Mouse (Mus musculus) skeletal muscle tissue, postnatal 0 days (tissue): ENCODE results near the gene Zfp697. TPM values are rescaled to one million over a fixed set of nuclear protein-coding genes. Genes with fewer than 3 reads are reported as not detected.

Source experiments
- polyA plus RNA-seq: library from polyadenylated mRNA; unstranded; fragments of >200 nt; fragmentation: Nextera tagmentation; extraction: Ambion mirVana; gene quantifications from 2 replicates; pipeline ENCODE4 v1.2.1, GENCODE M21; 2015

The Zfp697 gene
- polyA plus RNA-seq, result 3.2 TPM in 2 replicates

DNA sequence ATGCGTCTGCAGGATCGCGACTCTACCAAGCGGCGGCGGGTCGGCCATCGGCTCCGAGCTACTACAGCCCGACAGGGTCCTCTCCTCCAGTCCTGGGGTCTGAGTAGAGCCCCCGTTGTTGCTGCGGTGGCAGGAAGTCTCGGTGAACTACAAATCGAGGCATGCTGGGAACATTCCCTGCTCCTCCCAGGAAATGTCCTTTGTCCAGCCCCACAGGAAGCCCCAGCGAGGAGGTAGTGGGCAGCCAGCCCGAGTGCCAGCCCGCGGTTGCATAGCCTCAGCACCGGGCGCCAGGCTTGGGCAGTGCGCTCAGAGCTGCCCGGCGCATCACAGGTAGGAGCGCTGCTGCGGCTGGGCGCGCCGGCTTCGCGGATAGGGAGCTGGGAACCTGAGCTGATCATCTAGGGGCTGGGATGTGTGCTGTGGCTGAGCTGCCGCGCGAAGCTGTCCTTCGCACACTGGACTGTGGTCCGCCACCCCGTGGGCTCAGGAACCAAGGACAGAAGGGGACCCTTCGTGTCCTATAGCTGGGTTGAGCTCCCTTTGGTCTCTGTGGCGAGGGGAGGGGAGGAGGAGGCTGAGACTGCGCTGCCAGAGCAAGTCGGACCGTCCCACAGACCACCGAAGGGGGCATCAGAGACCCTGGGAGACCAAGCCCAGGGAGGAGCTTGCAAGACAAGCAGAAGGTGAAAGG, at the start of gene Zfp697:
Zfp697 (plus strand) TSS at position 216 of the 694 bp plus-strand sequence.

DNA sequence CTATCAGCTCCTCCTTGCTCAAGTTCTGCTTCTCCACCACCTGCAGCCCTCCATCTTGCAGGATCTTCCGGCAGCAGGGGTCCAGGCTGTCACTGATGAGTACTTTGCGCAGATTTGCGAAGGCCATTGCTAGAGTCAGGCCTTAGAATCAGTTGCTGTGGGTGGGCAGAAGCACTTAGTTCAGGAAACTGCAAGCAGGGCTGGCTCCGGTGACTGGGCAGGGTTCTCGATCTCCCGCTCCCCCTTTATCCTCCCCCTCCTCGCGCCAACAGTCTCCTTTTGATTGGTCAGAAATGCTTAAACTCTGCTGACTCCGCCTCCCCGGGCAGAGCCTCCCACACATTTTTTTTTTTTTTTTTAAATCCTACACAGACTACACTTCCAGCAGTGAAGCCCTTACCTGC, 42.6 kb upstream of the Zfp697 start, which contains the start of gene Phgdh:
Phgdh (minus strand) TSS at position 285 of the 404 bp plus-strand sequence.

DNA sequence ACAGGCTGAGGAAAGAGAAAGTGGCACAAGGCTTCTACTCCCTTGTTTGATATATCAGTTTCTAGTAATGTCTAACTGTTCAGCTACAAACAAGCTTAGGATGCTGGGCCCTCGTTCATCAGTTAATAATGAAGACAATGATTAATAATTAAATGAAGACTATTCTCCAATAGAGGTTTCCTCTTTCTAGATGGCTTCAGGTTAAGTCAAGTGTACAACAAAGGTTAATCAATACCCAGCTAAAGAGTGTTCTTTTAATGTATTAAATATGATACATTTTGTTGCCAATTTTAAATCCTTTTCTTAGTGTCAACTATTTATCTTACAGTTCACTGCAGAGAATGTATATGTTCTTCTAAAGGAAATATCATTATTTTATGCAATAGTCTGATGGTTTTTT, 74.8 kb downstream of the Zfp697 start, which contains the start of gene Gm4450:
Gm4450 (minus strand) TSS at position 101 of the 400 bp plus-strand sequence.

DNA sequence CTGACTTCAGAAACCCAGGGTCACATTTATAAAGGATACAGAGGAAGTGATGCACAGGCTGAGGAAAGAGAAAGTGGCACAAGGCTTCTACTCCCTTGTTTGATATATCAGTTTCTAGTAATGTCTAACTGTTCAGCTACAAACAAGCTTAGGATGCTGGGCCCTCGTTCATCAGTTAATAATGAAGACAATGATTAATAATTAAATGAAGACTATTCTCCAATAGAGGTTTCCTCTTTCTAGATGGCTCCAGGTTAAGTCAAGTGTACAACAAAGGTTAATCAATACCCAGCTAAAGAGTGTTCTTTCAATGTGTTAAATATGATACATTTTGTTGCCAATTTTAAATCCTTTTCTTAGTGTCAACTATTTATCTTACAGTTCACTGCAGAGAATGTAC, 128.2 kb downstream of the Zfp697 start, which contains the start of gene Hsd3b4:
Hsd3b4 (minus strand) TSS at position 101 of the 400 bp plus-strand sequence.

DNA sequence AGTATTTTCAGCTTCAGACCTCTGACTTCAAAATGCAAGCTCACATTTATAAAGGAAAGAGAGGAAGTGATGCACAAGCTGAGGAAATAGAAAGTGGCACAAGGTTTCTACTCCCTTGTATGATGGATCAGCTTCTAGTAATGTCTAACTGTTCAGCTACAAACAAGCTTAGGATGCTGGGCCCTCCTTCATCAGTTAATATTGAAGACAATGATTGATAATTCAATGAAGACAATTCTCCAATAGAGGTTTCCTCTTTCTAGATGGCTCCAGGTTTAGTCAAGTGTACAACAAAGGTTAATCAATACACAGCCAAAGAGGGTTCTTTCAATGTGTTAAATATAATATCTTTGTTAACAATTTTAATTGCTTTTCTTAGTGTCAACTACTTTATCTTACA, 206.4 kb downstream of the Zfp697 start, which contains the start of gene Gm10681:
Gm10681 (minus strand) TSS at position 101 of the 400 bp plus-strand sequence.

DNA sequence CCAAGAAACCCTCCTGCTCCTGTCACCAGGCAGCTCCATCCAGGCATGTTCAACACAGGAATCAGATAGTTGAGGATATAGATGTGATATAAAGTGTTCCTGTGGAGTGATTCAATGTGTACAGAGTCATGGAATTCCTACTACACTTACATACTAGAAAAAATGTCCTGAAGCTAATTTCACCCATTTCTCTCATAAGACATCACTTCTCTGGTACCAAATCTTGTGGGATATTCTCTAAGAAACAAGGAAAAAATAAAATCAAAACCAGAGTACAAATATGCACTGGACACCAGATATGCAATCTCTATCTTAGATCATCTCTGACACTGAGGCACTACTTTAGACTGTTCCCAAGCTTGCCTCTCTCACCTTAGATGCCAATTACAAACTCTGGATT, 247.9 kb downstream of the Zfp697 start, which contains the start of gene Hsd3b5:
Hsd3b5 (minus strand) TSS at position 101 of the 400 bp plus-strand sequence.

DNA sequence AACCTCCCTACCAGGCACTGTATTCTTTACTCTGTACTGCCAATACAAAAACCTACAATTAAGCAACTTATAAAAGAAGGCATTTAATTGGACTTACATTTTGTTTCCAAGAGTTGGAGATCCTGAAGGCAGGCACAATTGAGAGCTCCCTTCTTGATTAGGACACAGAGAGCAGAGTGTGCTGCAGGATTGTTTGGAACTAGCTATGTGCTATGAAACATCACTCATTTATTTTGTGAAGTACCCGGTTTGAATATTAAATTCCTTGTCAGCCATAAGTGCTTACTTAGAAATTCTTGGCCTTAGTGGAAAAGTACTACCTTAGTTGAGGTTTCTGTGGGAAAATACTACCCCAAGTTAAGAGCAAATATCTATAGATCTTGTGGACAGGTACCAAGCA, 342.1 kb downstream of the Zfp697 start, which contains the start of gene Hsd3b2:
Hsd3b2 (minus strand) TSS at position 168 of the 400 bp plus-strand sequence.

Other genes with a start within 250 kb of the Zfp697 start
- gene Adam30, start 221.8 kb upstream of the Zfp697 start, polyA plus RNA-seq, result not detected in 2 replicates
- gene Reg4, start 160.3 kb upstream of the Zfp697 start, polyA plus RNA-seq, result not detected in 2 replicates
- 4.0 and 5.6 TPM in 2 replicates for gene Hmgcs2, start 102.0 kb upstream of the Zfp697 start, polyA plus RNA-seq
- gene Phgdh, start 42.5 kb upstream of the Zfp697 start, polyA plus RNA-seq, result 30.4 and 58.9 TPM in 2 replicates
- not detected in 2 replicates for gene Gm4450, start 74.7 kb downstream of the Zfp697 start, polyA plus RNA-seq
- gene Hsd3b4, start 128.1 kb downstream of the Zfp697 start, polyA plus RNA-seq, result not detected in 2 replicates
- not detected in 2 replicates for gene Gm10681, start 206.3 kb downstream of the Zfp697 start, polyA plus RNA-seq
- gene Hsd3b5, start 247.8 kb downstream of the Zfp697 start, polyA plus RNA-seq, result not detected in 2 replicates